Mouse (Mus musculus) intestine, embryonic 16.5 days (tissue): ENCODE data around the gene Abhd8. TPM values are rescaled to one million over a fixed set of nuclear protein-coding genes. Genes with fewer than 3 reads are reported as not detected.

ENCODE experiments used
- ATAC-seq: fragments of 200-750 bp; cut with Nextera tagmentation; 2 replicates; pipeline ENCODE4 v1.8.0; 2017; ENCODE audit warnings: moderate TSS enrichment, moderate library complexity
- H3K27ac ChIP-seq: fragments of 300-500 bp; sonication (generic); 2 replicates; pipeline ENCODE4 v1.5.1; 2014; ENCODE audit warnings: mild to moderate bottlenecking, low read length
- H3K27me3 ChIP-seq: fragments of 300-500 bp; sonication (generic); replicated peaks from 2 replicates; pipeline ENCODE4 v1.6.1; 2014; ENCODE audit warnings: low read length, control low read depth, mixed read lengths; ENCODE audit not compliant: control insufficient read depth, insufficient read depth
- H3K36me3 ChIP-seq: fragments of 300-500 bp; sonication (generic); 2 replicates; pipeline ENCODE4 v1.6.1; 2014; ENCODE audit warnings: low read length, control low read depth; ENCODE audit not compliant: control insufficient read depth, insufficient read depth
- H3K4me1 ChIP-seq: fragments of 300-500 bp; sonication (generic); 2 replicates; pipeline ENCODE4 v1.6.1; 2014; ENCODE audit warnings: low read length, control low read depth, mixed read lengths; ENCODE audit not compliant: control insufficient read depth, insufficient read depth
- H3K4me2 ChIP-seq: fragments of 300-500 bp; sonication (generic); 2 replicates; pipeline ENCODE4 v1.6.1; 2014; ENCODE audit warnings: low read depth, low read length, control low read depth
- H3K4me3 ChIP-seq: fragments of 300-500 bp; sonication (generic); 2 replicates; pipeline ENCODE4 v1.5.1; 2014; ENCODE audit warnings: mild to moderate bottlenecking, low read length
- H3K9ac ChIP-seq: fragments of 300-500 bp; sonication (generic); 2 replicates; pipeline ENCODE4 v1.6.1; 2014; ENCODE audit warnings: low read depth, low read length
- H3K9me3 ChIP-seq: fragments of 300-500 bp; sonication (generic); 2 replicates; pipeline ENCODE4 v1.6.1; 2016; ENCODE audit warnings: low read length, control low read depth; ENCODE audit not compliant: control insufficient read depth
- WGBS: fragments of 180-500 bp; shearing (Covaris S2); extraction: QIAGEN DNeasy Blood & Tissue Kit; methylation state at CpG from one replicate; pipeline ENCODE4 v1.1.7; 2014; 5-methylcytosine and 5-hydroxymethylcytosine counted together
- polyA plus RNA-seq: library from polyadenylated mRNA; unstranded; fragments of >200 nt; fragmentation: Nextera tagmentation; extraction: Ambion mirVana; gene quantifications from 2 replicates; pipeline ENCODE4 v1.2.1, GENCODE M21; 2015

Abhd8 gene
- polyA plus RNA-seq, 1 experiment from 2014 or later = 24.0 TPM

DNA sequence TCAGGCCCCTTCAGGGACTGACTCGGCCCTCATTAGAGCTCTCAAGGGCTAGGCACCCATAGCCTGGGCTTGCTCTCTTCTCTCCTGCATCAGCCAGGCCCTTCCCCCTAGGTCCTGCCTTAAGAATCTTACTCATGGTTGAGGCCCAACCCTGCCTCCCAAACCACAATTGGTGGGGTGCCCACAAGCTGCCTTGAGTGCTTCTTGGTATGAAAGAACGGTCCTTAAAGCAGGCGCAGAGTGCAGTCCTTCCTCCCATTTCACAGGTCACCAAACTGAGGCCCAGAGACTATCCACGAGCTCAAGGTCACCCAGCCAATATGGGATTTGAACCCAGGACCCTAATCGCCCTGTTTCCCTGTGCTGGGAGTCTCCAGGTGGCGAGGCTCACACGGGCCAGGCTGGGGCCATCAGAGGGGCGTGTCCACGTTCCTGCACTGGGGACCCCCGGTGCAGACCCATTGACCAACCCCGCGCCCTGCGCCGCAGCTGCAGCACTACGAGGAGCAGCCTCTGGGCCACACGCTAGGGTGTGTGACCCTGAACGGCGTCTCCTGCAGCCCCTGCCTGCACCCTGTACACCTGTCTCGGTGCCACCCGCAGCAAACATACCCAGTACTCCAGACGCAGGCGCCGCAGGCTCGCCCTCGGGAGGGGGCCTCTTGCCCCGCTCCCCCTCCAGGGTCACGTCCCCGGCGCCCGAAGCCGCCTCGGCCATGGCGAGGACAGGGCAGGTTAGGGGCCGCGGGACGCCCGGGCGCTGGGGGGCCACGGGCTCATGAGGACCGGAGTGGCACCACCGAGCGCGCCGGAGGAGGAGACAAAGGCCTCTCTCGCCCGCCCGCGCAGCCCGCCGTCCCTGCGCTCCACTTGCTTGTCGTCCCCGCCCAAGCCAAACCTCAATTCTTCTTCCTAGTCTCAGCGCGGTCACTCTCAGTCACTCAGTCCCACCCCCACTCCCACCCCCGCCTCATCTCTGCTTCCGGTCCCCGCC, 22.0 kb upstream of the Abhd8 start, which contains the start of gene Ano8:
Gene Ano8, minus strand, starts transcription at position 822 of the 994 bp plus-strand sequence.
- ATAC-seq = peak; percentile 67
- Histone ChIP-seq H3K4me1 (peaks cover 24% of the 10 kb centered on the region), H3K4me3 (peak within 1 kb of the TSS; percentile 82), H3K4me2 (peak within 1 kb of the TSS; percentile 97), H3K9me3 (no peaks in the 10 kb centered on the region), H3K36me3 (no peaks in the 10 kb centered on the region), H3K9ac (peak within 1 kb of the TSS; percentile 86), H3K27me3 (no peaks in the 10 kb centered on the region), H3K27ac (peak within 1 kb of the TSS; percentile 73)
- 6% methylated on average over 57 of the region's 58 CpGs for WGBS

DNA sequence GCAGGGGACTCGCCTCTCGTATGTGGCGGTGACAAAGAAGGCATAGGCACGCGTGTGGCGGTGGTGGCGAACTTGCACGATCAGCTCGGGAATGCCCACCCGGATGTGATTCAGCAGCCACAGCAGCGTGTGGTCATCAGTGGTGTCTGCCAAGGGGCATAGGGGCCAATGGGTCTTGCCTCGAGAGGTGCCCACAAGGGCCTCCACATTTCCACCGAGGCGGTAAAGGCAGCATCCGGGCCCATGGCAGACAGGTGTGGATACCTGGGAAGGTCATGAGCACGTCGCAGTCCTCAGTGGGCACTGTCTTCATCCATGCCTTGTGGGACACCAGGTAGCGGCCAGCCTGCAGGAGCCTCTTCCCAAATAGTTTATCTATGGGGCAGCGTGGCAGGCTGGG, 21.3 kb upstream of the Abhd8 start:
- no peak for ATAC-seq
- Histone ChIP-seq H3K27me3 (no peaks in the 10 kb centered on the region), H3K36me3 (no peaks in the 10 kb centered on the region), H3K4me1 (peaks cover 21% of the 10 kb centered on the region), H3K4me2 (no peak overlapping the region; the same call in 1 of the 2 replicates), H3K9ac (peak overlapping the region; percentile 86; the same call in 1 of the 2 replicates), H3K4me3 (no peak overlapping the region; the same call in 1 of the 2 replicates), H3K9me3 (no peaks in the 10 kb centered on the region), H3K27ac (no peak overlapping the region)
- WGBS = 96% methylated on average over 19 of the region's 19 CpGs

- H3K27me3 ChIP-seq = no peaks in the 10 kb centered on the region
- H3K4me1 ChIP-seq = peaks cover 13% of the 10 kb centered on the region
- no peaks in the 10 kb centered on the region for H3K36me3 ChIP-seq
- H3K9me3 ChIP-seq = no peaks in the 10 kb centered on the region
- WGBS = 54% methylated on average over 8 of the region's 8 CpGs
- no peak for ATAC-seq
- no peak overlapping the region for H3K27ac ChIP-seq
- no peak overlapping the region for H3K9ac ChIP-seq
- H3K4me3 ChIP-seq = no peak overlapping the region
- no peak overlapping the region for H3K4me2 ChIP-seq
Measured at GRCm38 (mm10) chr8:71483932-71484331, 20.5 kb upstream of the Abhd8 start.

DNA sequence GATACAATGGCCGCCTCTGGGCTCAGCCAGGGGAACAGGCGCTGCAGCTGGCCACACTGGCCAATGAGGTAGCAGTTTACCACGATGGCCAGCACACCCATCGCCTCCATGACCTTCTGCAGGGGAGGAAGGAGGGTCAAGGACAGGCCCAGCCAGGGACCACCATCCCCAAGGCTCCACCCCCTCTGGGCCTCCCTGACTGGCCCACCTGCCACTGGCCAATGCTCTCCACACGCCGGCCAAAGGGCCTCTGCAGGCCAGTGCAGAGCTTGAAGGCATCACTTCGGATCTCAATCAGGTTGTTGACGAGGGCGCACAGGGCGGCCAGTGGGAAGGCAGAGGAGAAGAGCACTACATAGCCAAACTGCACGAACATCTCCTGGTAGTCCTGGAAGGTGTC, 15.5 kb upstream of the Abhd8 start:
- Histone ChIP-seq H3K36me3 (peaks cover 6% of the 10 kb centered on the region; the same call in 1 of the 2 replicates), H3K27me3 (no peaks in the 10 kb centered on the region), H3K9me3 (no peaks in the 10 kb centered on the region), H3K4me3 (no peak overlapping the region), H3K9ac (no peak overlapping the region), H3K27ac (no peak overlapping the region), H3K4me1 (peaks cover 11% of the 10 kb centered on the region), H3K4me2 (no peak overlapping the region)
- 92% methylated on average over 11 of the region's 11 CpGs for WGBS
- no peak for ATAC-seq

- Histone ChIP-seq H3K27me3 (no peaks in the 10 kb centered on the region), H3K4me3 (peak overlapping the region; percentile 70), H3K9me3 (no peaks in the 10 kb centered on the region), H3K4me2 (peak overlapping the region; percentile 83), H3K9ac (peak overlapping the region; percentile 73), H3K36me3 (peaks cover 6% of the 10 kb centered on the region; the same call in 1 of the 2 replicates), H3K27ac (no peak overlapping the region), H3K4me1 (peaks cover 11% of the 10 kb centered on the region)
- no peak for ATAC-seq
- 50% methylated on average over 14 of the region's 14 CpGs for WGBS
Measured at GRCm38 (mm10) chr8:71477196-71477845, 13.9 kb upstream of the Abhd8 start.

DNA sequence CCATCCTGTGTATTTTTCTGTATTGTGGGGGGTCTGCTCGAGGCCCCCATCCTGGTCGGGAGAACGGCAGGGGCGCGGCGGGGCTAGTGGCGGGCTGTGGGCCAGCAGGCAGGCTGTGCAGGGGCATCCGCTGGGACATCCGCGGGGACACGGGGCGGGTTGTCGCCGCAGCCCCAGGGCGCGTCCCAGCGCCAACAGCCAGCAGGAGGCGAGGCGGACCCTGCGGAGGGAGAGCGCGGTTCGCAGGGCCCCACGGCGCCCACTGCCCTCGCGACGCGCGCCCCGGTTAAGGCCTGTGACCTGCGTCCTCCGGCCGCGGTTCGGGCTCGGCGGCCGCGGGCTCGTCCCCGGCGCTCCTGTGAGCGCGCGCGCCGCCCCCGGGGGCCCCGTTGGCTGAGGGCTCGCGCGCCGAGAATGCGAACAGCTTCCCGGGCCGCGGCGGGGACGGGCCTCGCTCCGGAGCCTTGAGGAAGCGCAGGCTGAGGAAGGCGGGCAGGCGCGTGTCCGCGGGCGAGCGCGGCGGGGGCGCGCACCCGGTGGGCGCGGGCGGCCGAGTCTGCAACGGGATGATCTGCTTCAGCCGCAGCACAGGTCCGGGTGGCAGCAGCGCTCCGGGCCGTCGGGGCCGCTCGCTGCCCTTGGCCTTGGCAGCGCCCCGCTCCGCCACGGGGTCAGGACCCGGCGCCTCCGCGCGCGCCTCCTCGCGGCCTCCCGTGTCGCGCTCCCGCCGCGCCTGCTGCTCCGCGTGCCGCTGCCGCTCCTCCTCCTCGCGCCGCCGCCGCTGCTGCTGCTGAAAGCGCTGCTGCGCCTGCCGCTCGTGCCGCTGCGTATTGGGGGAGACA, 12.9 kb upstream of the Abhd8 start:
- peaks cover 6% of the 10 kb centered on the region for H3K36me3 ChIP-seq
- H3K4me2 ChIP-seq = peak overlapping the region; percentile 83
- no peaks in the 10 kb centered on the region for H3K27me3 ChIP-seq
- peak; percentile 89 for ATAC-seq
- WGBS = under 1% methylated on average over 105 of the region's 121 CpGs
- H3K4me3 ChIP-seq = peak overlapping the region; percentile 70
- H3K9ac ChIP-seq = peak overlapping the region; percentile 73
- peak overlapping the region; percentile 88 for H3K27ac ChIP-seq
- peaks cover 11% of the 10 kb centered on the region for H3K4me1 ChIP-seq
- H3K9me3 ChIP-seq = no peaks in the 10 kb centered on the region

GRCm38 (mm10) chr8:71475702-71476075, 12.2 kb upstream of the Abhd8 start:
- H3K9ac ChIP-seq = peak overlapping the region; percentile 73
- no peaks in the 10 kb centered on the region for H3K9me3 ChIP-seq
- ATAC-seq = peak; percentile 10; the same call in 1 of the 2 replicates
- peak overlapping the region; percentile 83 for H3K4me2 ChIP-seq
- H3K36me3 ChIP-seq = peaks cover 6% of the 10 kb centered on the region
- WGBS = 20% methylated on average over 4 of the region's 4 CpGs
- peaks cover 13% of the 10 kb centered on the region for H3K4me1 ChIP-seq
- peak overlapping the region; percentile 70 for H3K4me3 ChIP-seq
- H3K27me3 ChIP-seq = no peaks in the 10 kb centered on the region
- peak overlapping the region; percentile 88 for H3K27ac ChIP-seq

- Histone ChIP-seq H3K4me2 (peak overlapping the region; percentile 83; the same call in 1 of the 2 replicates), H3K9ac (peak overlapping the region; percentile 73; the same call in 1 of the 2 replicates), H3K9me3 (no peaks in the 10 kb centered on the region), H3K4me3 (0 out of 2 replicates have a peak overlapping the region, but pooled peaks have one; percentile 70), H3K27ac (no peak overlapping the region), H3K27me3 (no peaks in the 10 kb centered on the region), H3K36me3 (peaks cover 6% of the 10 kb centered on the region), H3K4me1 (peaks cover 20% of the 10 kb centered on the region)
- no peak for ATAC-seq
- 86% methylated on average over 25 of the region's 25 CpGs for WGBS
Measured at GRCm38 (mm10) chr8:71474785-71475701, 11.6 kb upstream of the Abhd8 start.
